Mouse (Mus musculus) retina, postnatal 1 day (tissue): ENCODE data around the gene Hspa13.
A peak's percentile ranks its signal among the peaks of the same experiment; 100 is the strongest.

ENCODE experiments used
- DNase-seq: peaks from one replicate; pipeline ENCODE4 v3.0.0-alpha.2; 2012

Gene Hspa13

DNA sequence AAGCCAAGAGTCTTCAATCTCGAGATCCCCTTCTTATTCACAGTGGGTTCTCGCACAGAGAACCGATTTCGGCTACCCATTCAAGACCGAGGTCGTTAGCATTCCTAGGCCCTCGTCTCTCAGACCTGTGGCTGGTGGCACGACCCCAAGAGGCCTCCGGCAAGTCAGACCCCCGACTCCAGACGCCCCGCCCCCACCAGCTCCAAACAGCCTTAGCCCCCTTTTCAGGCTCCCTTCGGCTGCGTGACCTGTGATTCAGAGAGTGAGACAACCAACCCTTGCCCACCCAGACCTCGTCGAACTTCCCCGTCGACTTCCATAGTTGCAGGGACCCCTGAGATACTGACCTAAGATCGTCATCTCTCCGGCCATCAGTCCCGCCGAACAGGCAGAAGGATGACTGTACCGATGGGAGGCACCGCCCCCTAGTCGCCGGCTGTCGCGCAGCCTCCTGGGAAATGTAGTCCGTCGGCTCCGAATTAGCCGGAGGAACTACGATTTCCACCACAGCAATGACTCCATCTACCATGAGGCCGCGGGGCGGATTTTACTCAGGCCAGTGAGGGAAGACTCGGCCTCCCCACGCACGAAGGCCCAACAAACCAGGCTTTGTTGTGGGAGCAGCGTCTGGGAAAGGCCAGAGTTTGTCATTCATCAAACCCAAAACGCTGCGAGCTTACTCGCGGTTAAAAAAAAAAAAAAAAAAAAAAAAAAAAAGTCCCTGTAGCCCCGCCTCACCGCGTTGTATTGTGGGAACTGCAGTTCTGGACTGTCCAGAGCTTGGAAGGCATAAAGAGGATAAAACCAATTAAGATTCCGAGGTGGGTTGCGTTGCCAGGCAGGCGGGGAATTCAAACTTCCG lies at the start of gene Hspa13:
Hspa13 (minus strand) TSS at position 717 of the 862 bp plus-strand sequence.
- peak; percentile 98 for DNase-seq

GRCm38 (mm10) chr16:75779271-75779670 lies 12.4 kb upstream of the Hspa13 start:
- peak; percentile 65 for DNase-seq

- no peak for DNase-seq
These were observed 6.3 kb upstream of the Hspa13 start for GRCm38 (mm10) chr16:75773222-75773621.

GRCm38 (mm10) chr16:75767250-75768002 lies 522 bp upstream of the Hspa13 start:
- DNase-seq: no peak

- DNase-seq: no peak
These were observed 14.0 kb downstream of the Hspa13 start for GRCm38 (mm10) chr16:75752876-75753275.

DNA sequence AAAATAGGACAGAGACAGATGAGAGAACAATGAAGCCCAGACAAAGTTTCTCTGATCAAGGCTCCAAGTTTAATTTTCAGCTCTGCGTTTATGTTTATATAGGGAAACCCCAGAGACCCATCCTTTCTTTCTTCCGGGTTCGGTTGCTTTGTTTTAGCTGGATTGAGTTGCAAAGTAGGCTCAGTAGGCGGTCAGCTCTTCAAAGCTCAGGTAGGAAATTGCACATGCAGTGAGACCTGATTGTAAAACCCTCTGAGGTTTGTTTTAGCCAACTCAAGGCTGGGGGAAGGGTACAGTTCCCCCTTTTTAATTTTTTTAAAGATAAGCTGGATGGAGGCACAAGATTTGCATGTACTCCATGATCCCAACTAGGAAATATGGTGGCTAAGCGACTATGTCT lies 16.8 kb downstream of the Hspa13 start:
- no peak for DNase-seq

GRCm38 (mm10) chr16:75748926-75749325 lies 18.0 kb downstream of the Hspa13 start:
- DNase-seq: no peak

GRCm38 (mm10) chr16:75744014-75744413 lies 22.9 kb downstream of the Hspa13 start:
- DNase-seq: no peak

DNA sequence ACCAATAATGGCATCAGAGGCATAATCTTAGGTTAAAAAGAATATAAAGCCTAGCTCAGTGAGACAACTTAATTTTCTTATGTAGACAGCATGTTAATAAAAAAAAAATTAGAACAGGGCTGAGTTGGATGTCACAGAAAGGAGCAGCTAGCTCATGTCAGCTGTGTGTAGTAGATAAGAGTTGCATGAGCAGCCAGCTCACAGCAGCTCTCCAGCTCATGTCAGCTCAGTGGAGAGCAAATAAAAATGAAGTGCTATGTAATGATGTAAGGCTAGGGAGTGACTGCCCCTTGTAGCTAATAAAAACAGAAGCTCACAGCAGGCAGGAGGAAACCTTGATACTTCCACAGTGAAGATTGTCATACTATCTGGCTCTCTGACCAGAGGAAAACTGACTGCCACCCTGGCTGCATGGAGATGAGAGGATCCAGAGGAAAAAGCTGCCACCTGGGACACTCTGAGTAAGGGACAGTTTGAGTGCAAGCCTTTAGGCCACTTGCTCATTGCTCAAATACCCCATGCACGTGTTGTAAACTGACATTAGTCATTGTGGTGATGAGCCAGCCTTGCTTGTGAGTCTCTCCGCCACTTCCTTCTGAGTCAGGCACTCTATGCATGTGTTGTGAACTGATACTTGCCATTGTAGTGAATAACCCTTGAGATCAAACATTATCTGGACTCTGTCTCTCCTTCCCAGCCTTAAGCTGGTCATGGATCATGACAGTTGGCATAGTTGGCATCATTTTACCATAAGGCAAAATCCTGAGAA lies 49.3 kb downstream of the Hspa13 start:
- no peak for DNase-seq

GRCm38 (mm10) chr16:75696176-75696575 lies 70.7 kb downstream of the Hspa13 start:
- DNase-seq: peak; percentile 69
